Mouse (Mus musculus) CH12.LX (cell line): ENCODE results near the gene Kif1c. TPM values are rescaled to one million over a fixed set of nuclear protein-coding genes. Genes with fewer than 3 reads are reported as not detected.

Experiments
- DNase-seq: peaks from one replicate; pipeline ENCODE4 v3.0.0-alpha.2; 2013; ENCODE audit errors: extremely low read depth
- H3K27ac ChIP-seq: 2 replicates; pipeline ENCODE4 v1.5.1; 2012; ENCODE audit warnings: low read depth, mild to moderate bottlenecking, control low read depth, moderate library complexity; ENCODE audit not compliant: insufficient read depth
- H3K27me3 ChIP-seq: replicated peaks from 2 replicates; pipeline ENCODE3; 2012; ENCODE audit warnings: inconsistent platforms
- H3K36me3 ChIP-seq, 2 experiments: replicated peaks in 1 of 2; 2 replicates each; pipeline versions ENCODE3 to v1.6.1; 2012; ENCODE audit warnings: inconsistent platforms in 1 of 2, low read length in 1 of 2, mild to moderate bottlenecking in 1 of 2, mixed read lengths in 1 of 2, moderate library complexity in 1 of 2; ENCODE audit not compliant: control insufficient read depth in 1 of 2, insufficient read depth in 1 of 2
- H3K4me1 ChIP-seq, 2 experiments: 2 replicates each; pipeline ENCODE4 v1.6.1; 2012; ENCODE audit warnings: inconsistent platforms in 1 of 2, moderate library complexity in 1 of 2; ENCODE audit not compliant: insufficient read depth in 2 of 2, control insufficient read depth in 1 of 2
- H3K4me2 ChIP-seq: 2 replicates; pipeline ENCODE4 v1.6.1; 2012; ENCODE audit warnings: low read depth, mild to moderate bottlenecking, control low read depth; ENCODE audit not compliant: poor library complexity, insufficient read depth, severe bottlenecking
- H3K4me3 ChIP-seq, 3 experiments: fragments of 150-350 bp in 1 of 3; sonication (generic) in 1 of 3; replicated peaks in 1 of 3; 2 replicates each; pipeline versions ENCODE3 to v1.5.1; 2011 to 2012; ENCODE audit warnings: low read depth in 2 of 3, low read length in 2 of 3, mild to moderate bottlenecking in 2 of 3, moderate library complexity in 2 of 3, control low read depth in 1 of 3, improper control_type of control experiment in 1 of 3, inconsistent platforms in 1 of 3, mixed read lengths in 1 of 3; ENCODE audit not compliant: poor library complexity in 1 of 3
- H3K79me2 ChIP-seq: replicated peaks from 2 replicates; pipeline ENCODE4 v1.6.1; 2012; ENCODE audit warnings: mild to moderate bottlenecking, moderate library complexity; ENCODE audit not compliant: control insufficient read depth, poor library complexity, insufficient read depth, severe bottlenecking; ENCODE audit errors: extremely low read depth
- H3K9ac ChIP-seq: 2 replicates; pipeline ENCODE4 v1.6.1; 2012; ENCODE audit warnings: low read depth, mild to moderate bottlenecking, control low read depth, moderate library complexity; ENCODE audit not compliant: insufficient read depth
- H3K9me3 ChIP-seq: replicated peaks from 2 replicates; pipeline ENCODE3; 2012; ENCODE audit warnings: low read length, inconsistent platforms, mixed read lengths
- BHLHE40 ChIP-seq: IDR thresholded peaks from 2 replicates; pipeline ENCODE4 v1.6.1; 2011; ENCODE audit warnings: mild to moderate bottlenecking, low read depth, low read length, improper control_type of control experiment
- CTCF ChIP-seq, 2 experiments: IDR thresholded peaks in 1 of 2; conservative IDR thresholded peaks in 1 of 2; 2 replicates each; pipeline ENCODE4 v1.5.1; 2011 to 2012; ENCODE audit warnings: low read depth in 2 of 2, low read length in 2 of 2, improper control_type of control experiment in 1 of 2, inconsistent platforms in 1 of 2, mild to moderate bottlenecking in 1 of 2, moderate library complexity in 1 of 2
- E2F4 ChIP-seq: IDR thresholded peaks from 2 replicates; pipeline ENCODE4 v1.6.1; 2011; ENCODE audit warnings: low read depth, low read length, improper control_type of control experiment; ENCODE audit not compliant: insufficient replicate concordance
- ELF1 ChIP-seq: IDR thresholded peaks from 2 replicates; pipeline ENCODE4 v1.6.1; 2014; ENCODE audit warnings: low read depth, mild to moderate bottlenecking, inconsistent platforms, low read length, improper control_type of control experiment
- ETS1 ChIP-seq: conservative IDR thresholded peaks from 2 replicates; pipeline ENCODE4 v1.6.1; 2012; ENCODE audit warnings: low read depth, mild to moderate bottlenecking, inconsistent platforms, low read length, improper control_type of control experiment, moderate library complexity
- GABPA ChIP-seq: IDR thresholded peaks from 2 replicates; pipeline ENCODE4 v1.6.1; 2012; ENCODE audit warnings: low read depth, low read length, improper control_type of control experiment, inconsistent platforms; ENCODE audit not compliant: insufficient replicate concordance
- HCFC1 ChIP-seq: IDR thresholded peaks from 2 replicates; pipeline ENCODE4 v1.6.1; 2012; ENCODE audit warnings: low read depth, mild to moderate bottlenecking, inconsistent platforms, low read length, improper control_type of control experiment
- JUN ChIP-seq: IDR thresholded peaks from 2 replicates; pipeline ENCODE4 v1.6.1; 2011; ENCODE audit warnings: low read depth, mild to moderate bottlenecking, low read length, improper control_type of control experiment, moderate library complexity; ENCODE audit not compliant: insufficient read depth
- JUND ChIP-seq: conservative IDR thresholded peaks from 2 replicates; pipeline ENCODE4 v1.6.1; 2011; ENCODE audit warnings: low read depth, low read length, improper control_type of control experiment
- MAZ ChIP-seq: IDR thresholded peaks from 2 replicates; pipeline ENCODE4 v1.6.1; 2012; ENCODE audit warnings: low read depth, mild to moderate bottlenecking, inconsistent platforms, low read length, improper control_type of control experiment, moderate library complexity
- MXI1 ChIP-seq: IDR thresholded peaks from 2 replicates; pipeline ENCODE4 v1.6.1; 2011; ENCODE audit warnings: mild to moderate bottlenecking, low read depth, low read length, improper control_type of control experiment
- MYC ChIP-seq: IDR thresholded peaks from 2 replicates; pipeline ENCODE4 v1.6.1; 2011; ENCODE audit warnings: low read depth, mild to moderate bottlenecking, improper control_type of control experiment, low read length
- PAX5 ChIP-seq: IDR thresholded peaks from 2 replicates; pipeline ENCODE4 v1.6.1; 2012; ENCODE audit warnings: low read length, inconsistent platforms, mixed read lengths
- POLR2AphosphoS2 ChIP-seq: IDR thresholded peaks from 2 replicates; pipeline ENCODE4 v1.6.1; 2011; ENCODE audit warnings: low read depth, low read length, improper control_type of control experiment
- RAD21 ChIP-seq: IDR thresholded peaks from 2 replicates; pipeline ENCODE4 v1.6.1; 2011; ENCODE audit warnings: low read depth, mild to moderate bottlenecking, low read length, improper control_type of control experiment, moderate library complexity
- RCOR1 ChIP-seq: conservative IDR thresholded peaks from 2 replicates; pipeline ENCODE4 v1.6.1; 2012; ENCODE audit warnings: low read depth, mild to moderate bottlenecking, inconsistent platforms, low read length, improper control_type of control experiment
- SIN3A ChIP-seq: IDR thresholded peaks from 2 replicates; pipeline ENCODE4 v1.6.1; 2012; ENCODE audit warnings: low read length, improper control_type of control experiment, inconsistent platforms
- SMC3 ChIP-seq: IDR thresholded peaks from 2 replicates; pipeline ENCODE4 v1.6.1; 2011; ENCODE audit warnings: low read depth, low read length, improper control_type of control experiment
- ZC3H11A ChIP-seq: IDR thresholded peaks from 2 replicates; pipeline ENCODE4 v1.6.1; 2012; ENCODE audit warnings: low read depth, mild to moderate bottlenecking, inconsistent platforms, low read length, improper control_type of control experiment
- dilution Hi-C: fragments of 300-500 bp; cut with MboI; formaldehyde crosslinking; loops from 2 replicates; pipeline ENCODE4 v1.14.3; 2020; ENCODE audit warnings: low sequenced_read_pairs; ENCODE audit not compliant: extremely low pct_unique_long_range_greater_than_20kb, extremely low pct_ligation_motif_present
- in situ Hi-C: fragments of 300-500 bp; cut with MboI; formaldehyde crosslinking; loops from 3 replicates; pipeline ENCODE4 v1.14.3; 2019; ENCODE audit warnings: low sequenced_read_pairs, low pct_ligation_motif_present, low pct_unique_long_range_greater_than_20kb, mixed read lengths
- polyA plus RNA-seq: library from polyadenylated mRNA; unstranded; fragments of >175 nt; gene quantifications from 2 replicates; pipeline ENCODE4 v1.2.1, GENCODE M21; 2012; ENCODE audit warnings: low read depth; ENCODE audit not compliant: insufficient read length
- total RNA-seq, 2 experiments: library from RNA; depleted of rRNA; stranded (reverse); fragments of 300-350 nt in 1 of 2; fragments of >200 nt in 1 of 2; gene quantifications; 2 replicates each; pipeline ENCODE4 v1.2.3; 2012 to 2014

The Kif1c gene
- total and polyA plus RNA-seq, 3 experiments = 11.0 to 38.0 (median 31.7) TPM

DNA sequence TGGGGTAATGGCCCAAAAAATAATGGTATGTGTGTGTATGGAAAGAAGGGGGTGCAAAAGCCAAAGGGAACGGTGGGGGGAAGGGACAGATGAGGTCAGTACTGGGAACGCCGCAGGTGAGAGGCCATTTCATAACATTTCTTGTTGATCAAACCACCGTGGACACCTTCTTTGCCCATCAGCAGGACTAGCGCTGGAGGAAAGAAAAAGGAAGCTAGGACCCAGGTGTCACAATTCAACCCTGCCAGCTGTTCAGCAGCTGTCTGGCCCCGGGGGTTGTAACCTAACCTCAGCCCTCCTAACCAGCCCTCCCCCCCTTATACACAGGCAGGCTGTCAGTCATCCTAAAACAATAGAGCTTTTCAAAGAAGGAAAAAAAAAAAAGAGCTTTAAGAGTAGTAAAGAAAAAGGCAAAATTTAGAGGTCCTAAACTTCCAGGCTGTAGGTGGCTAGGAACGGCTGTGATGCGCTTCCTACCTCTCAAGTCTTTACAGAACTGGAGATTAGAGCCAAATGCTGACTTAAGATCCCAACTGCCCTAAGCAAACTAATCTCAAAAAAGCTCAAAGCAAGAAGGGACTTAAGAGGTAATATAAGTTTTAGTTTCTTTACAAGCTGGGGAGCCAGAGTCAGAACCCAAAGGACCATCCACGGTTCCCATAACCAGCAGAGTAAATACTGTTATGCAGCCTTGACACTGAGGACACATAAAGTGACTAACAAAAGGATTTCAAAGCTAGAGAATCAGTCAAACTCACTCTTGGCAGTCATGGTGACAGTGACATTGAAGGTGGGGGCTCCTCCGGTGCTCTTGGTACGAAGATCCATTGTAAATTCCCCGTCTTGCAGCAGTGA, 48.1 kb upstream of the Kif1c start:
- H3K79me2 ChIP-seq = peaks cover 70% of the 10 kb centered on the region
- DNase-seq = peak; percentile 68
- peak; percentile 57; the same call in 1 of the 2 replicates for TF ChIP-seq SIN3A
- no peak for TF ChIP-seq SMC3
- TF ChIP-seq MXI1 = no peak
- TF ChIP-seq ETS1 = peak; percentile 71; the same call in 1 of the 2 replicates
- no peak for TF ChIP-seq MYC
- peak overlapping the region; percentile 87 for H3K4me2 ChIP-seq
- H3K4me3 ChIP-seq = peak overlapping the region; percentile 74 to 99 (median 78)
- H3K9me3 ChIP-seq = no peaks in the 10 kb centered on the region
- dilution Hi-C loops = no loop called here
- H3K4me1 ChIP-seq = peaks cover 24 to 56% of the 10 kb centered on the region in 2 experiments
- H3K9ac ChIP-seq = peak overlapping the region; percentile 99
- H3K36me3 ChIP-seq = peaks cover 38 to 49% of the 10 kb centered on the region in 2 experiments
- no peaks in the 10 kb centered on the region for H3K27me3 ChIP-seq
- in situ Hi-C loops = no loop called here
- H3K27ac ChIP-seq = peak overlapping the region; percentile 35

- H3K27me3 ChIP-seq = no peaks in the 10 kb centered on the region
- peaks cover 38 to 49% of the 10 kb centered on the region in 2 experiments for H3K36me3 ChIP-seq
- H3K79me2 ChIP-seq = peaks cover 65% of the 10 kb centered on the region
- TF ChIP-seq POLR2AphosphoS2 (peak; percentile 88), ZC3H11A (no peak), BHLHE40 (no peak)
- peak overlapping the region; percentile 87 for H3K4me2 ChIP-seq
- no peaks in the 10 kb centered on the region for H3K9me3 ChIP-seq
- H3K27ac ChIP-seq = peak overlapping the region; percentile 35
- in situ Hi-C loops (no loop called here), dilution Hi-C loops (no loop called here)
- peaks cover 24 to 62% of the 10 kb centered on the region in 2 experiments for H3K4me1 ChIP-seq
- peak overlapping the region; percentile 99 for H3K9ac ChIP-seq
- peak overlapping the region; percentile 74 to 99 (median 78) for H3K4me3 ChIP-seq
- no peak for DNase-seq
These were observed 47.4 kb upstream of the Kif1c start for GRCm38 (mm10) chr11:70652884-70653344.

DNA sequence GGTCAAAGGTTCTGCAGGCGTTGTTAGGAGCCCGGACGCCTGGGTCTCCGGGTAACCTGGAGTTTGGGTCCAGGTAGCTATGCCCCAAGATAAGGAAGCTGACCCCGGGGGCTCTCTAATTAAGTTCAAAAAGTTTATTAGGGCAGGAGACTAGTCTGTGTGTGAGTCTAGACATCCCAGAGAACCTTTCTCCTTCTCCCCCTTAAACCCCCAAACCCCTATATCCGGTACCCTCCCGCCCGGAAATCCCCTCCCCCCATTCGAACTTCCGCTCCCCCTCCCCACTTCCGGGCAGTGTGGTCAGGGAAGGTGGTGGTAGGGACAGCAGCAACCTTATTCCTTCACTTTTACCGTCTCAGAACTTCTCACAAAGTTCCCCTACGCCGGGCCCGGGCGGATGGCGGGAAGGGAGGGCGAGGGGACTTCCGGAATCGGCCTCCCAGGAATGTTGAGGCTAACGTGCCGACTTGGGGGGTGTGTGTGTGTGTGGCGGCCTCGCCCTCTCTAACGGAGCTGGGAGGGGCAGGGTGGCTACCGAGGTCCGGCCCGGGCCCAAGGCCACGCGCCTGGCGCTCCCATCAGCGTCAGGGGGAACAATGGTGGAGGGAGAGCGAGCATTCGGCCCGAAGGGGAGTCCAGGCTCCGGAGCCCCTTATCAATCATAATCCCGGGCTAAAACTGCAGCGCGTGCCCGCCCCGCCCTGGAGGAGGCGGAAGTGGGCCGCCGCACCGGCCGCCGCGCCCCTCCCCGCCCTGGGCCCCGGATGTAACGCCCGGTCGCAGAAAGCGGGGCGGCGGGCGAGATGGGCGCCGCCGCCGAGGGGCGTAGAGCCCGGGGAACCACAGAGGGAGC, 46.8 kb upstream of the Kif1c start:
- Histone ChIP-seq H3K9ac (peak overlapping the region; percentile 99), H3K4me3 (peak overlapping the region; percentile 74 to 99 (median 78)), H3K9me3 (no peaks in the 10 kb centered on the region), H3K27ac (peak overlapping the region; percentile 96), H3K4me2 (peak overlapping the region; percentile 87), H3K36me3 (peaks cover 38 to 51% of the 10 kb centered on the region in 2 experiments), H3K4me1 (peaks cover 24 to 64% of the 10 kb centered on the region in 2 experiments), H3K27me3 (no peaks in the 10 kb centered on the region), H3K79me2 (peaks cover 58% of the 10 kb centered on the region)
- in situ Hi-C loops = no loop called here
- peak; percentile 75 for DNase-seq
- dilution Hi-C loops = no loop called here
- TF ChIP-seq SMC3 (no peak), ELF1 (peak; percentile 80), JUND (no peak), GABPA (no peak), ETS1 (peak; percentile 48; the same call in 1 of the 2 replicates), JUN (no peak), PAX5 (no peak), MYC (0 out of 2 replicates have a peak, but pooled peaks have one; percentile 53), CTCF (conservative IDR thresholded peaks at IDR 0.05 in 1 of 2, IDR thresholded peaks at IDR 0.05 in 1 of 2; ENCODE audit: low read depth in 2 of 2, low read length in 2 of 2) (no peak), SIN3A (peak; percentile 85), RCOR1 (peak; percentile 78), POLR2AphosphoS2 (peak; percentile 60; the same call in 1 of the 2 replicates), BHLHE40 (peak; percentile 43), RAD21 (no peak), HCFC1 (peak; percentile 78), E2F4 (peak; percentile 69; the same call in 1 of the 2 replicates), MAZ (peak; percentile 95)
